Mouse (Mus musculus) cerebellum, adult 11-12 months (tissue): ENCODE measurements around the gene Usp35.

Experiments used
- DNase-seq: peaks from one replicate; pipeline ENCODE4 v3.0.0; 2022

Usp35 gene

GRCm38 (mm10) chr7:97313364-97313995 is 18.3 kb downstream of the Usp35 start:
- no peak for DNase-seq

GRCm38 (mm10) chr7:97312856-97313255 is 19.0 kb downstream of the Usp35 start:
- no peak for DNase-seq

GRCm38 (mm10) chr7:97312196-97312595 is 19.6 kb downstream of the Usp35 start:
- DNase-seq = no peak

- DNase-seq = no peak
These were observed 20.2 kb downstream of the Usp35 start for GRCm38 (mm10) chr7:97311620-97312019.

- DNase-seq = no peak
These were observed 21.5 kb downstream of the Usp35 start for GRCm38 (mm10) chr7:97310341-97310635.

GRCm38 (mm10) chr7:97309461-97310340 is 22.1 kb downstream of the Usp35 start:
- DNase-seq = no peak

GRCm38 (mm10) chr7:97307546-97307945 is 24.3 kb downstream of the Usp35 start:
- DNase-seq = no peak

GRCm38 (mm10) chr7:97306813-97307212 is 25.0 kb downstream of the Usp35 start:
- DNase-seq = no peak

GRCm38 (mm10) chr7:97305206-97305605 is 26.6 kb downstream of the Usp35 start:
- DNase-seq = no peak

GRCm38 (mm10) chr7:97304471-97304870 is 27.3 kb downstream of the Usp35 start:
- DNase-seq = no peak

- no peak for DNase-seq
These were observed 28.2 kb downstream of the Usp35 start for GRCm38 (mm10) chr7:97303614-97304013.

GRCm38 (mm10) chr7:97302876-97303275 is 28.9 kb downstream of the Usp35 start:
- no peak for DNase-seq

- no peak for DNase-seq
These were observed 29.6 kb downstream of the Usp35 start for GRCm38 (mm10) chr7:97302261-97302660.

- no peak for DNase-seq
These were observed 30.5 kb downstream of the Usp35 start for GRCm38 (mm10) chr7:97301321-97301720.

GRCm38 (mm10) chr7:97300914-97301313 is 30.9 kb downstream of the Usp35 start:
- no peak for DNase-seq

- DNase-seq = no peak
These were observed 32.9 kb downstream of the Usp35 start for GRCm38 (mm10) chr7:97298943-97299342.

- DNase-seq = no peak
These were observed 33.5 kb downstream of the Usp35 start for GRCm38 (mm10) chr7:97298279-97298678.

- DNase-seq = no peak
These were observed 34.4 kb downstream of the Usp35 start for GRCm38 (mm10) chr7:97297466-97297865.

- no peak for DNase-seq
These were observed 34.8 kb downstream of the Usp35 start for GRCm38 (mm10) chr7:97296986-97297385.

GRCm38 (mm10) chr7:97271068-97271467 is 60.8 kb downstream of the Usp35 start:
- no peak for DNase-seq

- no peak for DNase-seq
These were observed 61.5 kb downstream of the Usp35 start for GRCm38 (mm10) chr7:97270367-97270766.

- no peak for DNase-seq
These were observed 69.3 kb downstream of the Usp35 start for GRCm38 (mm10) chr7:97262541-97262940.
